9 mouse cellular contexts compared by ENCODE assay signal in the genomic region with DNA sequence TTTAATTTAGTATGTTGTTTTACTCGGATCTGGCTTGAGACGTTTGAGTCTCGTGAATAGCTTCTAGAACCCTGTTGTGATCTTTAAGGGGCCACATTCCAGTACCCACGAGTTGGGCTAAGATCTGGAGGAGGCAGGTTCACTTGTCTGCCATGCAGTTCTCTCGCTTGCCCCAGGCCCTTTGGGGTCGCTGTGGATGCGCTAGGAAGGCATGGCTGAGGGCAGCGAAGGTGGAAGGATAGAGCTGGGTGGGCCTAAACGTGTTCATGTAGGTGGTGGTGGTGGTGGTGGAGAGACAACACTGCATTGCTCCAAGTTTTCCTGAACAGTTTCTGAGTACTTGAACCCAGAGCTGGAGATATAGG. TPM values are rescaled to one million over a fixed set of nuclear protein-coding genes. Genes with fewer than 3 reads are reported as not detected.
DNase-seq lines count a peak whose midpoint lies in the region; ATAC-seq and TF ChIP-seq lines count a peak whose summit lies in the region.
"Had no signal": no experiment of that assay in that cellular context is flagged by ENCODE, and none has a peak within 500 bp of the region (broad histone marks: within the 10 kb centered on the region; RNA-seq: fewer than 3 reads in every experiment).

No protein-coding gene starts in this region.

- H3K4me1 ChIP-seq in heart, adult 2 months (ENCODE audit: control insufficient read depth, insufficient read depth, low read length), result no peaks in the 10 kb centered on the region
- H3K4me1 ChIP-seq in ES-E14 (ENCODE audit: control insufficient read depth in 2 of 2, insufficient read depth in 2 of 2, low read length in 2 of 2, poor library complexity in 1 of 2), result peaks cover 5 to 9% of the 10 kb centered on the region in 2 experiments
- no peaks in the 10 kb centered on the region for H3K4me1 ChIP-seq in cortical plate, adult 2 months (ENCODE audit: control insufficient read depth, insufficient read depth, low read length)
- H3K4me1 ChIP-seq in heart, postnatal 0 days (ENCODE audit: control insufficient read depth, insufficient read depth), result 0 out of 2 replicates have a peak, but pooled peaks cover 7% of the 10 kb centered on the region
- H3K4me1 ChIP-seq in limb, embryonic 13.5 days, result peaks cover 25% of the 10 kb centered on the region

- in situ Hi-C loops in ES-E14 (cut with MboI; ENCODE audit: low sequenced_read_pairs in 2 of 2, unreplicated experiment in 2 of 2), result no loop called here

- DNase-seq in heart, adult 2 months, result peak; percentile 12 to 19
- DNase-seq in heart, adult 8-10 months (ENCODE audit: low spot score), result no peak
- peak; percentile 71 for DNase-seq in ES-E14 (ENCODE audit: low read depth, low spot score)
- DNase-seq in heart, postnatal 0 days (ENCODE audit: low spot score), result no peak
- peak; percentile 73 to 81 for DNase-seq in thymus, postnatal 36 days

- H3ac ChIP-seq in myocyte (ENCODE audit: control insufficient read depth, insufficient read length), result no peak overlapping the region

- ATAC-seq in heart, postnatal 0 days (ENCODE audit: insufficient read depth, low read depth), result no peak
- ATAC-seq in limb, embryonic 13.5 days (ENCODE audit: low FRiP score, low read depth), result no peak
- ATAC-seq: Patski had no signal

- H3K36me3 ChIP-seq in heart, adult 2 months (ENCODE audit: control insufficient read depth, insufficient read depth, low read length), result no peaks in the 10 kb centered on the region
- H3K36me3 ChIP-seq in ES-E14 (ENCODE audit: control insufficient read depth, insufficient read depth, low read length, poor library complexity, severe bottlenecking) (no peaks in the 10 kb centered on the region), myocyte (ENCODE audit: control insufficient read depth, insufficient read depth) (no peaks in the 10 kb centered on the region)
- no peaks in the 10 kb centered on the region for H3K36me3 ChIP-seq in heart, postnatal 0 days (replicated peaks; ENCODE audit: control insufficient read depth, insufficient read depth, low read length)
- H3K36me3 ChIP-seq in limb, embryonic 13.5 days, result no peaks in the 10 kb centered on the region

- no peaks in the 10 kb centered on the region for H3K9me3 ChIP-seq in ES-E14 (ENCODE audit: control insufficient read depth, insufficient read depth, low read depth, low read length)
- H3K9me3 ChIP-seq in heart, postnatal 0 days (replicated peaks; ENCODE audit: control insufficient read depth, low read length), result no peaks in the 10 kb centered on the region
- H3K9me3 ChIP-seq in limb, embryonic 13.5 days, result no peaks in the 10 kb centered on the region

- no peak overlapping the region for H3K9ac ChIP-seq in heart, adult 2 months (ENCODE audit: low read depth, low read length)
- H3K9ac ChIP-seq in ES-E14 (ENCODE audit: insufficient read depth, low read depth, low read length, poor library complexity, severe bottlenecking), result no peak overlapping the region
- H3K9ac ChIP-seq in heart, postnatal 0 days (replicated peaks; ENCODE audit: low read depth, low read length), result no peak overlapping the region
- peak overlapping the region; percentile 81 for H3K9ac ChIP-seq in limb, embryonic 13.5 days

- no peaks in the 10 kb centered on the region for H3K79me2 ChIP-seq in heart, adult 2 months (replicated peaks; ENCODE audit: control insufficient read depth, insufficient read depth, low read length)
- no peaks in the 10 kb centered on the region for H3K79me2 ChIP-seq in myocyte (ENCODE audit: control insufficient read depth, insufficient read depth)

- peak overlapping the region; percentile 98; the same call in 1 of the 2 replicates for H3K4me2 ChIP-seq in heart, postnatal 0 days (ENCODE audit: low read depth, low read length)
- H3K4me2 ChIP-seq in limb, embryonic 13.5 days (replicated peaks), result peak overlapping the region; percentile 100
- peak overlapping the region; percentile 99 for H3K4me2 ChIP-seq in myocyte (ENCODE audit: low read depth)

- intact Hi-C loops in heart, adult 2 months (cut with DNase I), result loop anchor here (10.0 kb wide), 1 partner anchor 236 kb away; no protein-coding TSS in a partner anchor

- peaks cover 2% of the 10 kb centered on the region; the same call in 1 of the 2 replicates for H3K27me3 ChIP-seq in heart, adult 2 months (ENCODE audit: control insufficient read depth, insufficient read depth, low read length)
- H3K27me3 ChIP-seq in heart, postnatal 0 days (ENCODE audit: control insufficient read depth, insufficient read depth, low read length), result peaks cover 36% of the 10 kb centered on the region
- no peaks in the 10 kb centered on the region for H3K27me3 ChIP-seq in limb, embryonic 13.5 days
- H3K27me3 ChIP-seq in myocyte (ENCODE audit: control insufficient read depth, insufficient read depth, insufficient read length), result no peaks in the 10 kb centered on the region
- H3K27me3 ChIP-seq: Patski had no signal

- no peak overlapping the region for H3K27ac ChIP-seq in heart, adult 2 months
- no peak overlapping the region for H3K27ac ChIP-seq in ES-E14 (ENCODE audit: insufficient read depth, low read depth, low read length, poor library complexity, severe bottlenecking)
- H3K27ac ChIP-seq in cortical plate, adult 2 months (ENCODE audit: insufficient read depth, low read length), result no peak overlapping the region
- H3K27ac ChIP-seq in heart, postnatal 0 days (ENCODE audit: low read depth), result no peak overlapping the region
- H3K27ac ChIP-seq in limb, embryonic 13.5 days, result no peak overlapping the region

- peak; percentile 47 for TF ChIP-seq CTCF in heart, adult 2 months (IDR thresholded peaks at IDR 0.05)
- 0 out of 2 replicates have a peak, but pooled peaks have one; percentile 18 for TF ChIP-seq CTCF in cortical plate, adult 2 months (IDR thresholded peaks at IDR 0.05; ENCODE audit: extremely low read depth, insufficient read depth, low read length)
- peak; percentile 57 for TF ChIP-seq CTCF in heart, postnatal 0 days (IDR thresholded peaks at IDR 0.05; ENCODE audit: low read depth)

- TF ChIP-seq EP300 in heart, adult 2 months (IDR thresholded peaks at IDR 0.05; ENCODE audit: insufficient read depth, low read depth, low read length), result no peak
- TF ChIP-seq EP300 in heart, postnatal 0 days (IDR thresholded peaks at IDR 0.05; ENCODE audit: low read depth), result no peak

- no peak for TF ChIP-seq POLR2A in heart, adult 2 months (IDR thresholded peaks at IDR 0.05; ENCODE audit: insufficient read depth, low read depth, low read length)
- no peak for TF ChIP-seq POLR2A in cortical plate, adult 2 months (IDR thresholded peaks at IDR 0.05; ENCODE audit: extremely low read depth, insufficient read depth, low read length)
- TF ChIP-seq POLR2A in myocyte (IDR thresholded peaks at IDR 0.05; ENCODE audit: insufficient read length, low read depth), result no peak

- WGBS in heart, adult 2 months, result 4% methylated on average over 9 of the region's 9 CpGs
- WGBS in heart, postnatal 0 days, result 2% methylated on average over 9 of the region's 9 CpGs
- under 1% methylated on average over 9 of the region's 9 CpGs for WGBS in limb, embryonic 13.5 days

- H3K4me3 ChIP-seq in heart, adult 2 months, result no peak overlapping the region; the same call in 1 of the 2 replicates
- H3K4me3 ChIP-seq in ES-E14 (ENCODE audit: insufficient read depth in 1 of 2, low read depth in 1 of 2, low read length in 2 of 2, poor library complexity in 1 of 2, severe bottlenecking in 1 of 2) (peak overlapping the region; percentile 26 to 84; a peak in 3 of 4 replicates), myocyte (peak overlapping the region; percentile 42)
- peak overlapping the region; percentile 53 for H3K4me3 ChIP-seq in cortical plate, adult 2 months (ENCODE audit: insufficient read depth, low read length)
- H3K4me3 ChIP-seq in heart, postnatal 0 days (ENCODE audit: low read depth, low read length), result peak overlapping the region; percentile 58; the same call in 1 of the 2 replicates
- peak overlapping the region; percentile 76 for H3K4me3 ChIP-seq in limb, embryonic 13.5 days

TF ChIP-seq in ES-E14, 5 proteins besides CTCF, POLR2A, EP300 and RAD21:
- TF ChIP-seq HCFC1 (IDR thresholded peaks at IDR 0.05; ENCODE audit: borderline replicate concordance, insufficient read depth, low read length) (no peak), ZC3H11A (IDR thresholded peaks at IDR 0.05; ENCODE audit: borderline replicate concordance, low read depth, low read length) (0 out of 2 replicates have a peak, but pooled peaks have one; percentile 19), CHD2 (IDR thresholded peaks at IDR 0.05; ENCODE audit: low read depth, low read length) (no peak)

TF ChIP-seq in myocyte, 11 proteins besides CTCF, POLR2A, EP300 and RAD21:
- TF ChIP-seq MAX (IDR thresholded peaks at IDR 0.05; ENCODE audit: low read depth) (no peak), REST (IDR thresholded peaks at IDR 0.05; ENCODE audit: insufficient read depth, insufficient read length) (no peak), MYOG (IDR thresholded peaks at IDR 0.05; ENCODE audit: control insufficient read depth in 1 of 3, insufficient read depth in 1 of 3, insufficient read length in 2 of 3, low read depth in 2 of 3) (no peak), TCF12 (IDR thresholded peaks at IDR 0.05; ENCODE audit: insufficient read depth, poor library complexity, severe bottlenecking) (no peak), E2F4 (IDR thresholded peaks at IDR 0.05; ENCODE audit: insufficient read depth) (no peak), MYOD1 (IDR thresholded peaks at IDR 0.05; ENCODE audit: control insufficient read depth in 1 of 3, insufficient read length in 2 of 3, low read depth in 2 of 3) (no peak), CEBPB (IDR thresholded peaks at IDR 0.05; ENCODE audit: insufficient read depth, poor library complexity, severe bottlenecking) (no peak), SRF (IDR thresholded peaks at IDR 0.05; ENCODE audit: control insufficient read depth, insufficient read length, low read depth) (no peak), USF1 (IDR thresholded peaks at IDR 0.05; ENCODE audit: low read depth) (no peak), POLR2AphosphoS2 (IDR thresholded peaks at IDR 0.05; ENCODE audit: insufficient read length, low read depth) (no peak), TCF3 (IDR thresholded peaks at IDR 0.05; ENCODE audit: insufficient read length, low read depth) (no peak)

RNA-seq across cellular contexts. Expression of a gene that starts 2.1 kb away (rescaled TPM):
- total RNA-seq in heart, adult 2 months (2021), result 1 to 10 TPM; 1.4 to 2.7 TPM
- polyA plus RNA-seq in heart, adult 2 months (2012; rRNA removed), result 1.8 and 1.9 TPM in 2 replicates
- total RNA-seq in heart, adult 8-10 months (2022), result 1 to 10 TPM; 2.3 to 3.0 (median 2.9) TPM
- 9.9 and 14.7 TPM in 2 replicates for total RNA-seq in ES-E14 (2012; rRNA removed)
- 20.7 and 22.3 TPM in 2 replicates for polyA plus RNA-seq in cortical plate, adult 2 months (2012; rRNA removed)
- total RNA-seq in heart, postnatal 0 days (2014; rRNA removed; ENCODE audit: low replicate concordance), result 0.50 and 2.2 TPM in 2 replicates
- polyA plus RNA-seq in heart, postnatal 0 days (2015; fragmentation: Nextera tagmentation; extraction: Ambion mirVana), result 0.11 and 0.20 TPM in 2 replicates
- 9.2 and 9.7 TPM in 2 replicates for polyA plus RNA-seq in limb, embryonic 13.5 days (2015; fragmentation: Nextera tagmentation; extraction: Ambion mirVana)
- polyA plus RNA-seq in myocyte (2012; fragmentation: generic; extraction: Trizol), result 6.8 TPM

Comparison
In these comparisons a context has a peak if more than half of its experiments do, and no peak if none do; other contexts are left out.
1. DNase-seq: peak in heart, adult 2 months (2 of 2), ES-E14 (single experiment) and thymus, postnatal 36 days (2 of 2); none in heart, adult 8-10 months (single experiment) and heart, postnatal 0 days (single experiment).
2. Peak in every context shown above with its lines, with median percentiles within 50 percentile points of each other: CTCF ChIP-seq and H3K4me2 ChIP-seq.